Mouse (Mus musculus) kidney, embryonic 14.5 days (tissue): ENCODE measurements around the gene Gpr162. TPM values are rescaled to one million over a fixed set of nuclear protein-coding genes. Genes with fewer than 3 reads are reported as not detected.
A peak's percentile ranks its signal among the peaks of the same experiment; 100 is the strongest.
"Not testable (repeated sequence)": the region's sequence is repeated elsewhere in the genome, so short reads cannot be mapped to it uniquely, and the experiment has no call there.

Experiments
- ATAC-seq: fragments of 200-750 bp; cut with Nextera tagmentation; 2 replicates; pipeline ENCODE4 v1.8.0; 2017; ENCODE audit warnings: moderate number of reproducible peaks, mild to moderate bottlenecking, moderate TSS enrichment, moderate library complexity; ENCODE audit not compliant: low FRiP score, low TSS enrichment
- H3K27ac ChIP-seq: fragments of 300-500 bp; sonication (generic); 2 replicates; pipeline ENCODE4 v1.5.1; 2014; ENCODE audit warnings: low read depth, mild to moderate bottlenecking, low read length, moderate library complexity, mixed read lengths
- H3K27me3 ChIP-seq: fragments of 300-500 bp; sonication (generic); 2 replicates; pipeline ENCODE4 v1.6.1; 2014; ENCODE audit warnings: mild to moderate bottlenecking, low read length; ENCODE audit not compliant: control insufficient read depth, insufficient read depth
- H3K36me3 ChIP-seq: fragments of 300-500 bp; sonication (generic); 2 replicates; pipeline ENCODE4 v1.6.1; 2014; ENCODE audit warnings: low read length, mixed read lengths; ENCODE audit not compliant: control insufficient read depth, insufficient read depth
- H3K4me1 ChIP-seq: fragments of 300-500 bp; sonication (generic); 2 replicates; pipeline ENCODE4 v1.6.1; 2014; ENCODE audit warnings: low read length, mixed read lengths; ENCODE audit not compliant: control insufficient read depth, insufficient read depth
- H3K4me2 ChIP-seq: fragments of 300-500 bp; sonication (generic); replicated peaks from 2 replicates; pipeline ENCODE4 v1.6.1; 2014; ENCODE audit warnings: low read depth, mild to moderate bottlenecking, low read length
- H3K4me3 ChIP-seq: fragments of 300-500 bp; sonication (generic); 2 replicates; pipeline ENCODE4 v1.5.1; 2014; ENCODE audit warnings: mild to moderate bottlenecking, low read length
- H3K9ac ChIP-seq: fragments of 300-500 bp; sonication (generic); 2 replicates; pipeline ENCODE4 v1.6.1; 2014; ENCODE audit warnings: low read depth, mild to moderate bottlenecking, low read length, moderate library complexity
- H3K9me3 ChIP-seq: fragments of 300-500 bp; sonication (generic); 2 replicates; pipeline ENCODE4 v1.6.1; 2016; ENCODE audit warnings: low read length; ENCODE audit not compliant: control insufficient read depth
- WGBS: fragments of 180-500 bp; shearing (Covaris S2); extraction: QIAGEN DNeasy Blood & Tissue Kit; methylation state at CpG from one replicate; pipeline ENCODE4 v1.1.7; 2014; 5-methylcytosine and 5-hydroxymethylcytosine counted together
- polyA plus RNA-seq: library from polyadenylated mRNA; unstranded; fragments of >200 nt; fragmentation: Nextera tagmentation; extraction: Ambion mirVana; gene quantifications from 2 replicates; pipeline ENCODE4 v1.2.1, GENCODE M21; 2014

The Gpr162 gene
- polyA plus RNA-seq, 1 experiment from 2014 or later, result 0.55 TPM

DNA sequence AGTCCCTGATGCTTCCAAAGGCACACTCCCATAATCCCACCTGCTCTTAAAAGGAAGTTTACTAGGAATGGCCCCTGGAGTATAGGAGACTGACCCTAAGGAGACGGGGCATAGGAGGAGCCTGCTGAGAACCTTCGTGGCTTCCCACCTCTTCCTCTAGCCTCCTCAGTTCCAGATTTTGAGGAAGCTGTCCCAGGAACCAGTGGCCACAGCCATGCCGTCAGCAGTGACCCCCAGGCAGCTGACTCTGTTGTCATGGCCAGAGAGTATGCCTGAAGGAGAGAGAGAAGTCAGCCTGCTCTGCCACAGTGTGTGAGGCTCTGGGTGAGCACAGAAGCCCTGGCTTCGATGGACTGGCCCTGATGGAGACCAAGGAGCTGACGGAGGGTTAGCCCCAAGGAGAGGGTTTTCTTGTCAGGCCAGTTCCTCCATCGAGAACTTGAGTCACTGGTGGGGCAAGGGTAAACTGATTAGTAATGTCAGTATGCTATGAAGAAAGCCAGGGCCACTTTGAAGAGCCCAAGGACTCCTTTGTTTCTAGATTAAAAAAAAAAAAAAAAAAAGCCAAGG is 29.2 kb downstream of the Gpr162 start:
- Histone ChIP-seq H3K4me2 (no peak overlapping the region), H3K9ac (no peak overlapping the region), H3K9me3 (no peaks in the 10 kb centered on the region), H3K36me3 (peaks cover 31% of the 10 kb centered on the region), H3K4me3 (no peak overlapping the region), H3K27ac (no peak overlapping the region), H3K27me3 (no peaks in the 10 kb centered on the region), H3K4me1 (peaks cover 28% of the 10 kb centered on the region)
- WGBS, result 83% methylated on average over 6 of the region's 6 CpGs
- no peak for ATAC-seq

- no peak for ATAC-seq
- Histone ChIP-seq H3K36me3 (peaks cover 31% of the 10 kb centered on the region), H3K4me3 (peak overlapping the region; percentile 62; the same call in 1 of the 2 replicates), H3K27ac (no peak overlapping the region), H3K9me3 (no peaks in the 10 kb centered on the region), H3K4me2 (no peak overlapping the region), H3K9ac (no peak overlapping the region), H3K4me1 (peaks cover 25% of the 10 kb centered on the region), H3K27me3 (no peaks in the 10 kb centered on the region)
- WGBS, result 91% methylated on average over 8 of the region's 8 CpGs
Measured at GRCm38 (mm10) chr6:124831649-124832048, 32.1 kb downstream of the Gpr162 start.

DNA sequence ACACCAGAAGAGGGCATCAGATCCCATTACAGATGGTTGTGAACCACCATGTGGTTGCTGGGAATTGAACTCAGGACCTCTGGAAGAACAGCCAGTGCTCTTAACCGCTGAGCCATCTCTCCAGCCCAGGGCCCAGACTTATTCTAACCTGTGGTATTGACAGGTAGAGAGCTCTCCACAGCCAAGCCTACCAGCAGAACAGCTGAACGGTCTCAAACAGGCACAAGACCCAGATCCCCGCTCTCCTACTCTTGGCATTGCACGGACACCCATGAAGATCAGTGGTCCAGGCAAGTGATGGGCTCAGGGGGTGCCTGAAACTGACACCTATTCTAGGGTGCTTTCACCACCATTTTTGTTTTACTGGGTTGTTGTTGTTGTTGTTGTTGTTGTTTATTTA is 32.6 kb downstream of the Gpr162 start:
- not testable (repeated sequence) for H3K9me3 ChIP-seq, ATAC-seq, H3K27ac ChIP-seq, H3K27me3 ChIP-seq
- peak overlapping the region; percentile 87 for H3K4me2 ChIP-seq
- H3K36me3 ChIP-seq, result peaks cover 33% of the 10 kb centered on the region
- H3K9ac ChIP-seq, result 0 out of 2 replicates have a peak overlapping the region, but pooled peaks have one; percentile 74
- 91% methylated on average over 4 of the region's 4 CpGs for WGBS
- peaks cover 21% of the 10 kb centered on the region for H3K4me1 ChIP-seq
- peak overlapping the region; percentile 62 for H3K4me3 ChIP-seq

GRCm38 (mm10) chr6:124829799-124830700 is 33.7 kb downstream of the Gpr162 start:
- Histone ChIP-seq H3K4me1 (peaks cover 11% of the 10 kb centered on the region), H3K4me2 (peak overlapping the region; percentile 87), H3K9me3 (no peaks in the 10 kb centered on the region), H3K27me3 (no peaks in the 10 kb centered on the region), H3K9ac (peak overlapping the region; percentile 74), H3K27ac (peak overlapping the region; percentile 81), H3K36me3 (peaks cover 45% of the 10 kb centered on the region), H3K4me3 (peak overlapping the region; percentile 62)
- WGBS, result under 1% methylated on average over 38 of the region's 38 CpGs
- ATAC-seq, result peak; percentile 86

DNA sequence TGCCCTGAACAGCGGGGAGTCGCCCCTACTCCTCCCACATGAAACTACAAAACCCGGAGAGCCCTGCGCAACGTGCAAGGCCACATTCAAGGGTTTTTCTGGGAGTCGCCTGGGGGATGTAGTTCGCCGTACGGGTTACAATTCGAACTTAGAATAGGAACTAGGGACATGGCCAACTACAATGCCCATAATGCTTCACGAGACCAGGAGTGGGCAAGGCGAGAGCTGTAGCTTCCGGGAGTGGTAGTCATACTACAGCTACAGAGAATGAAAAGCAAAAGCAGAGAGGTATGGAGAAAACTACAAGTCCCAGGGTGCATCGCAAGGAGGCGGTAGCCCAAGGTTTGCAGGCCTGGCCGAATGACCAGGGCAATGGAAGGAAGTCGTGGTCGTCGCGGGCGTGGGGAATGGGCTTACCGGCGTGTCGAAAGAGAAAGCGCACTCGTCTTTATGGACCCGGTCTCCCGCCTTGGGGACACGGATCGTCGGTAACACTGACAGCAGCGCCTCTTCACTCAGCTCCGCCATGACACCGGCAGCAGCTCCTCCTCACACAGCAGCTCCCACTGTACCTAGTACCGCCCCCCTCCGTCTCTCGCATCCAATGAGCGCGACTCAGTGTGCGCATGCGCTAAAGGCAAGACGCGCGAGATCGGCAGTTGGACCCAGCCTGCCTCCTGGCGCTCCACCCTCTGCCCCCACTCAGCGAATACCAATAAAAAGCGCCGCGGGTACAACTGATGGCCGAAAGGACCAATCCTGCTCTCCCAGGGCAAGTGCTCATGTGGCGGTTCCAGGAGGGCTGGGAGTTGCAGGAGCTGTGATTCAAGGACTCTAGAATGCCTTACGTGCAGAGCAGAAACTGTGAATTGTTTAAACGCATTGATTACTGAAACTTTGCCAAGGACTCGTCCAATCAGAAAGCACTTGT is 34.6 kb downstream of the Gpr162 start, which contains the start of the genes Usp5 and Cdca3:
TSS of gene Usp5 (minus strand) at position 617 of the 931 bp plus-strand sequence.
TSS of gene Cdca3 (plus strand) at position 680 of the 931 bp plus-strand sequence.
- peak; percentile 94 for ATAC-seq
- Histone ChIP-seq H3K4me3 (peak within 1 kb of the TSS; percentile 62), H3K27me3 (no peaks in the 10 kb centered on the region), H3K4me1 (peaks cover 11% of the 10 kb centered on the region), H3K36me3 (peaks cover 49% of the 10 kb centered on the region), H3K27ac (peak within 1 kb of the TSS; percentile 81), H3K9ac (peak within 1 kb of the TSS; percentile 74), H3K9me3 (no peaks in the 10 kb centered on the region), H3K4me2 (peak within 1 kb of the TSS; percentile 87)
- under 1% methylated on average over 51 of the region's 55 CpGs for WGBS

GRCm38 (mm10) chr6:124828101-124828592 is 35.6 kb downstream of the Gpr162 start:
- H3K27me3 ChIP-seq, result no peaks in the 10 kb centered on the region
- H3K4me2 ChIP-seq, result peak overlapping the region; percentile 80
- no peak overlapping the region; the same call in 1 of the 2 replicates for H3K27ac ChIP-seq
- H3K36me3 ChIP-seq, result peaks cover 50% of the 10 kb centered on the region
- WGBS, result 22% methylated on average over 10 of the region's 10 CpGs
- peak overlapping the region; percentile 61 for H3K9ac ChIP-seq
- no peak for ATAC-seq
- peak overlapping the region; percentile 62 for H3K4me3 ChIP-seq
- H3K9me3 ChIP-seq, result no peaks in the 10 kb centered on the region
- peaks cover 11% of the 10 kb centered on the region for H3K4me1 ChIP-seq

- Histone ChIP-seq H3K27ac (no peak overlapping the region), H3K4me1 (no peaks in the 10 kb centered on the region), H3K9ac (no peak overlapping the region), H3K9me3 (no peaks in the 10 kb centered on the region), H3K27me3 (no peaks in the 10 kb centered on the region), H3K4me3 (no peak overlapping the region), H3K36me3 (peaks cover 94% of the 10 kb centered on the region), H3K4me2 (no peak overlapping the region)
- no peak for ATAC-seq
- 96% methylated on average over 4 of the region's 4 CpGs for WGBS
Measured at GRCm38 (mm10) chr6:124822049-124822448, 41.7 kb downstream of the Gpr162 start.

GRCm38 (mm10) chr6:124820891-124821290 is 42.9 kb downstream of the Gpr162 start:
- no peaks in the 10 kb centered on the region for H3K4me1 ChIP-seq
- H3K9ac ChIP-seq, result no peak overlapping the region
- H3K27me3 ChIP-seq, result no peaks in the 10 kb centered on the region
- 93% methylated on average over 5 of the region's 5 CpGs for WGBS
- H3K9me3 ChIP-seq, result no peaks in the 10 kb centered on the region
- H3K4me3 ChIP-seq, result no peak overlapping the region
- no peak overlapping the region for H3K27ac ChIP-seq
- no peak for ATAC-seq
- H3K36me3 ChIP-seq, result peaks cover 94% of the 10 kb centered on the region
- H3K4me2 ChIP-seq, result no peak overlapping the region
